Mouse (Mus musculus) liver, embryonic 14.5 days (tissue): Measurements from ENCODE around the gene Ddx23. TPM values are rescaled to one million over a fixed set of nuclear protein-coding genes. Genes with fewer than 3 reads are reported as not detected.

Experiments
- ATAC-seq: fragments of 200-750 bp; cut with Nextera tagmentation; 2 replicates; pipeline ENCODE4 v1.8.0; 2017; ENCODE audit warnings: moderate number of reproducible peaks, mild to moderate bottlenecking, moderate library complexity; ENCODE audit not compliant: insufficient read depth
- DNase-seq, 3 experiments: peaks; one replicate each; pipeline ENCODE4 v3.0.0-alpha.2; 2012 to 2013; ENCODE audit warnings: low read depth in 3 of 3, low spot score in 3 of 3
- H3K27ac ChIP-seq: fragments of 300-500 bp; sonication (generic); 2 replicates; pipeline ENCODE4 v1.5.1; 2014; ENCODE audit warnings: moderate library complexity, mild to moderate bottlenecking, control low read depth, inconsistent platforms
- H3K27me3 ChIP-seq: fragments of 300-500 bp; sonication (generic); 2 replicates; pipeline ENCODE4 v1.6.1; 2014; ENCODE audit warnings: mild to moderate bottlenecking, low read length, moderate library complexity; ENCODE audit not compliant: control insufficient read depth, insufficient read depth
- H3K36me3 ChIP-seq: fragments of 300-500 bp; sonication (generic); replicated peaks from 2 replicates; pipeline ENCODE4 v1.6.1; 2014; ENCODE audit warnings: low read depth; ENCODE audit not compliant: control insufficient read depth, insufficient read depth
- H3K4me1 ChIP-seq, 2 experiments: fragments of 200-500 bp in 1 of 2; fragments of 300-500 bp in 1 of 2; sonication (generic) in 1 of 2; replicated peaks; 2 replicates each; pipeline ENCODE4 v1.6.1; 2012 to 2014; ENCODE audit warnings: antibody characterized with exemption in 1 of 2, inconsistent platforms in 1 of 2, low read length in 1 of 2; ENCODE audit not compliant: control insufficient read depth in 2 of 2, insufficient read depth in 2 of 2
- H3K4me2 ChIP-seq: fragments of 300-500 bp; sonication (generic); 2 replicates; pipeline ENCODE4 v1.6.1; 2014; ENCODE audit warnings: low read depth, mild to moderate bottlenecking, control low read depth, moderate library complexity
- H3K4me3 ChIP-seq, 2 experiments: fragments of 200-500 bp in 1 of 2; fragments of 300-500 bp in 1 of 2; sonication (generic) in 1 of 2; 2 replicates each; pipeline ENCODE4 v1.5.1; 2012 to 2014; ENCODE audit warnings: low read depth in 2 of 2, low read length in 2 of 2, mild to moderate bottlenecking in 2 of 2, control low read depth in 1 of 2, inconsistent platforms in 1 of 2, moderate library complexity in 1 of 2; ENCODE audit not compliant: insufficient read depth in 1 of 2
- H3K9ac ChIP-seq: fragments of 300-500 bp; sonication (generic); replicated peaks from 2 replicates; pipeline ENCODE4 v1.6.1; 2014; ENCODE audit warnings: mild to moderate bottlenecking, control low read depth, moderate library complexity
- H3K9me3 ChIP-seq: fragments of 300-500 bp; sonication (generic); 2 replicates; pipeline ENCODE4 v1.6.1; 2016; ENCODE audit warnings: low read length, mixed read lengths; ENCODE audit not compliant: control insufficient read depth
- CTCF ChIP-seq: IDR thresholded peaks from 2 replicates; pipeline ENCODE4 v1.5.1; 2016; ENCODE audit warnings: antibody characterized with exemption, low read depth, control low read depth
- EP300 ChIP-seq: IDR thresholded peaks from 2 replicates; pipeline ENCODE4 v1.6.1; 2016; ENCODE audit warnings: antibody characterized with exemption, low read depth
- WGBS: fragments of 180-500 bp; shearing (Covaris S2); extraction: QIAGEN DNeasy Blood & Tissue Kit; methylation state at CpG from one replicate; pipeline ENCODE4 v1.1.7; 2014; ENCODE audit not compliant: insufficient replicate concordance; 5-methylcytosine and 5-hydroxymethylcytosine counted together
- polyA plus RNA-seq, 2 experiments: library from polyadenylated mRNA; depleted of rRNA in 1 of 2; stranded (reverse) in 1 of 2; unstranded in 1 of 2; fragments of >200 nt; fragmentation: Nextera tagmentation in 1 of 2; extraction: Ambion mirVana in 1 of 2; gene quantifications; 2 replicates each; pipeline versions ENCODE4 v1.2.1 to v1.2.3; 2012 to 2014

Ddx23 gene
- polyA plus RNA-seq, 2 experiments = 11.7 to 23.4 TPM

DNA sequence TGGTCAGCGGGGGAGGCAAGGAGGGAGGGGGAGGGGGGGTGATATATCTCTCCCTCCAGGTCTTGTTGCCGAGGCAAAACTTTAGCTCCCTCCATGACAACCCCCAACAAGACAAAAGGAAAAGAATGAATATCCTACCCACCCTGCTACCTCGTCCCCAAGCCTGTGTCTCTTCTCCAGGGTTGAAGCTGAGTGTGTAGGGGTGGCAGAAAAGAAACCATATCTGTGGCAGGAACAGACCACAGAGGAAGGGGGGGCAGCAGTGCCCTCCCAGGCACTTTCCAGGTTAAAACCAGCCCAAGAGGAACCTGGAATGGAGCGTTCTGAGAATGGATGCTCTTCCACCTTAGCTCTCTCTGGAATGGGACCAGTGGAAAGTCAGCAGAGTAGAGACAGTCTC lies 32.2 kb downstream of the Ddx23 start, which contains the start of gene Cacnb3:
Gene Cacnb3, plus strand, starts transcription at position 301 of the 400 bp plus-strand sequence.
- Histone ChIP-seq H3K9ac (no peak within 1 kb of the TSS), H3K27me3 (peaks cover 76% of the 10 kb centered on the region), H3K9me3 (no peaks in the 10 kb centered on the region), H3K4me3 (no peak within 1 kb of the TSS), H3K4me1 (no peaks in the 10 kb centered on the region), H3K36me3 (no peaks in the 10 kb centered on the region), H3K27ac (no peak within 1 kb of the TSS), H3K4me2 (no peak within 1 kb of the TSS)
- DNase-seq (no peak), ATAC-seq (no peak)
- WGBS = 28% methylated on average over 4 of the region's 4 CpGs
- no peak for TF ChIP-seq CTCF
- TF ChIP-seq EP300 = no peak

DNA sequence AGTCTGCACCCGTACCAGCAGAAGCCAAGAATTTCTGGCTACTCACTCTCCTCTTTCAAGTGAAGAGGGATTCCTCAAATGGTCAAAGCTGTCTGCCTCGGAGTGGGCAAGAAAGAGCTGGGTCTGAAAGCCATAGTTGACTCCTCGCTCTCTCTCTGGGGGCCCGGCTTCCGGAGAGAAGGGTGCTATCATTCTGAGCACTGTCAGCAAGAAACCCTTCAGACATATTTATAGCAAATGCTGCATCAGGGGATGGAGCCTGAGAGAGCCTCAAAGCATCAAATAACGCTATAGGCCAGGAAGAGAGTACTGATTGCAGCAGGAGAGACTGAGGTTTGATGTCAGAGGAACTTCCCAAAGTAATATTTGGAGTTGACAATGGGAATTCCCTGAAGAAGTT lies 33.2 kb downstream of the Ddx23 start:
- 33% methylated on average over 6 of the region's 6 CpGs for WGBS
- ATAC-seq = no peak
- no peak overlapping the region for H3K4me2 ChIP-seq
- no peaks in the 10 kb centered on the region for H3K9me3 ChIP-seq
- peaks cover 66% of the 10 kb centered on the region for H3K27me3 ChIP-seq
- H3K4me3 ChIP-seq = no peak overlapping the region
- no peak for TF ChIP-seq EP300
- no peak for TF ChIP-seq CTCF
- H3K9ac ChIP-seq = no peak overlapping the region
- DNase-seq = no peak
- H3K27ac ChIP-seq = no peak overlapping the region
- H3K4me1 ChIP-seq = no peaks in the 10 kb centered on the region
- no peaks in the 10 kb centered on the region for H3K36me3 ChIP-seq

- TF ChIP-seq CTCF (no peak), EP300 (no peak)
- Histone ChIP-seq H3K9me3 (no peaks in the 10 kb centered on the region), H3K27me3 (peaks cover 62% of the 10 kb centered on the region), H3K9ac (no peak overlapping the region), H3K4me1 (no peaks in the 10 kb centered on the region), H3K4me3 (no peak overlapping the region), H3K4me2 (no peak overlapping the region), H3K27ac (no peak overlapping the region), H3K36me3 (no peaks in the 10 kb centered on the region)
- 10% methylated on average over 20 of the region's 20 CpGs for WGBS
- ATAC-seq (no peak), DNase-seq (no peak)
Observed at GRCm38 (mm10) chr15:98628589-98629254, 34.0 kb downstream of the Ddx23 start.

DNA sequence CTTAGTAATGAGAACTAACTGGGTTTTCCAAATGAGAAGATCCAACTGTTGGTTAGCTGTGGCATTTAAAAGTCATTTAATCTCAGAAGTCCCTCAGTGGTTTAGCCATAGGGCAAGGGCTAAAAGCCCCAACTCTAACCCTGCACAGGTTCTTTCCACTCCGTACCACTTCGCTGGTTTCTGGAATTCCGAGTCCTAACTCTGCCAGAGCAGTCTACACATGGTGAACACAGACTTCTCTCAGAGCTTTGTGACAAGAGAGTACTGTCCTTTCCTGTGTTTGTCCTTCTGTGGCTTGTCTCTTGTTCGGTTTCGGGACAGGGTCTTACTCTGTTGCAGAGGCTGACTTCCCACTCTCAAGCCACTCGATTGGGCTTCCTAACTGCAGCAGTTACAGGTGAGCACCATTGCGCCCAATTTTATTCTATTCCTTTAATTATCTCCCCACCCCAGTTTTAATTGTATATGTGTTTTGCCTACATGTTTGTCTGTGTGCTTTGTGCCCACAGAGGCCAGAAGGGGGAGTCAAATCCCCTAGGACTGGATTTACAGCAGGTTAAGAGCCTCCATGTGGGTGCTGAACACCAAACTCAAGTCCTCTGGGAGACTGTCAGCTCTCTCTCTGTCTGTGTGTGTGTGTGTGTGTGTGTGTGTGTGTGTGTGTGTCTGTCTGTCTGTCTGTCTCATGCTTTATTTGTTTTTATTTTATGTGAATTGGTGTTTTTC lies 36.0 kb downstream of the Ddx23 start:
- H3K4me1 ChIP-seq = no peaks in the 10 kb centered on the region
- H3K4me2 ChIP-seq = no peak overlapping the region
- peaks cover 50% of the 10 kb centered on the region for H3K27me3 ChIP-seq

GRCm38 (mm10) chr15:98626078-98626477 lies 36.6 kb downstream of the Ddx23 start:
- WGBS = 21% methylated on average over 8 of the region's 8 CpGs
- ATAC-seq = no peak
- H3K4me1 ChIP-seq = no peaks in the 10 kb centered on the region

More for the DNA sequence above, 36.0 kb downstream of the Ddx23 start:
- Histone ChIP-seq H3K36me3 (no peaks in the 10 kb centered on the region), H3K27ac (no peak overlapping the region), H3K9ac (no peak overlapping the region), H3K9me3 (no peaks in the 10 kb centered on the region), H3K4me3 (no peak overlapping the region)
- TF ChIP-seq CTCF (peak; percentile 27; the same call in 1 of the 2 replicates), EP300 (no peak)
- DNase-seq = no peak
- no peak for ATAC-seq
- 58% methylated on average over 7 of the region's 7 CpGs for WGBS

More at GRCm38 (mm10) chr15:98626078-98626477, 36.6 kb downstream of the Ddx23 start:
- Histone ChIP-seq H3K9ac (no peak overlapping the region), H3K4me3 (no peak overlapping the region), H3K27me3 (peaks cover 45% of the 10 kb centered on the region), H3K36me3 (no peaks in the 10 kb centered on the region), H3K27ac (no peak overlapping the region), H3K9me3 (no peaks in the 10 kb centered on the region), H3K4me2 (no peak overlapping the region)
- TF ChIP-seq EP300 (no peak), CTCF (no peak)
- DNase-seq = no peak
